Mouse (Mus musculus) stomach, postnatal 0 days (tissue): ENCODE measurements around the gene Zdhhc24.

Source experiments
- CTCF ChIP-seq: IDR thresholded peaks from 2 replicates; pipeline ENCODE4 v1.5.1; 2016; ENCODE audit warnings: antibody characterized with exemption, low read depth, mild to moderate bottlenecking, moderate library complexity
- EP300 ChIP-seq: optimal IDR thresholded peaks from 2 replicates; pipeline ENCODE3; 2016; ENCODE audit warnings: antibody characterized with exemption

GRCm38 (mm10) chr19:4899888-4900287 is 21.4 kb downstream of the Zdhhc24 start:
- TF ChIP-seq CTCF (no peak), EP300 (no peak)
